Mouse (Mus musculus) lung, embryonic 15.5 days (tissue): ENCODE data around the gene Olfr469. TPM values are rescaled to one million over a fixed set of nuclear protein-coding genes. Genes with fewer than 3 reads are reported as not detected.

Experiments
- polyA plus RNA-seq: library from polyadenylated mRNA; unstranded; fragments of >200 nt; fragmentation: Nextera tagmentation; extraction: Ambion mirVana; gene quantifications from 2 replicates; pipeline ENCODE4 v1.2.1, GENCODE M21; 2015

Olfr469 gene
- polyA plus RNA-seq, 1 experiment from 2014 or later = not detected

Other genes with a start within 250 kb of the Olfr469 start
- 6.7 and 7.9 TPM in 2 replicates for gene Ppfibp2, start 230.3 kb downstream of the Olfr469 start, polyA plus RNA-seq
- not detected in 2 replicates for gene 5330417H12Rik, start 200.4 kb downstream of the Olfr469 start, polyA plus RNA-seq
- gene Cyb5r2, start 67.5 kb downstream of the Olfr469 start, polyA plus RNA-seq = 0.20 and 0.21 TPM in 2 replicates
- gene Ovch2, start 24.3 kb downstream of the Olfr469 start, polyA plus RNA-seq = not detected in 2 replicates
- not detected in 2 replicates for gene Olfr467, start 13.3 kb downstream of the Olfr469 start, polyA plus RNA-seq
- not detected in 2 replicates for gene Olfr470, start 21.9 kb upstream of the Olfr469 start, polyA plus RNA-seq
- gene Olfr472, start 72.4 kb upstream of the Olfr469 start, polyA plus RNA-seq = not detected in 2 replicates
- not detected in 2 replicates for gene Olfr473, start 104.9 kb upstream of the Olfr469 start, polyA plus RNA-seq
- gene Olfr474, start 129.1 kb upstream of the Olfr469 start, polyA plus RNA-seq = not detected in 2 replicates
- not detected in 2 replicates for gene Olfr476, start 139.3 kb upstream of the Olfr469 start, polyA plus RNA-seq
- gene Olfr477, start 161.2 kb upstream of the Olfr469 start, polyA plus RNA-seq = not detected in 2 replicates
- gene Olfr478, start 208.4 kb upstream of the Olfr469 start, polyA plus RNA-seq = not detected in 2 replicates
- gene Olfr479, start 225.2 kb upstream of the Olfr469 start, polyA plus RNA-seq = not detected in 2 replicates
- gene Olfr480, start 241.8 kb upstream of the Olfr469 start, polyA plus RNA-seq = not detected in 2 replicates